Mouse (Mus musculus): ENCODE measurements around the gene Sbno2. TPM values are rescaled to one million over a fixed set of nuclear protein-coding genes. Genes with fewer than 3 reads are reported as not detected.

Gene Sbno2
- polyA plus RNA-seq, 1 experiment from 2014 or later = 13.2 TPM

- Histone ChIP-seq H3K36me3 (ENCODE audit: control insufficient read depth, insufficient read depth, low read length) (peaks cover 7% of the 10 kb centered on the region; the same call in 1 of the 2 replicates), H3K9me3 (ENCODE audit: control insufficient read depth, low read depth, low read length) (no peaks in the 10 kb centered on the region), H3K4me3 (ENCODE audit: low read depth, low read length) (no peak overlapping the region), H3K4me1 (ENCODE audit: control insufficient read depth, insufficient read depth, low read length) (peaks cover 20% of the 10 kb centered on the region), H3K4me2 (replicated peaks; ENCODE audit: low read depth, low read length) (no peak overlapping the region), H3K27ac (ENCODE audit: low read length) (no peak overlapping the region), H3K27me3 (ENCODE audit: control insufficient read depth, insufficient read depth, low read length) (no peaks in the 10 kb centered on the region), H3K9ac (replicated peaks; ENCODE audit: low read depth, low read length) (no peak overlapping the region)
- 83% methylated on average over 9 of the region's 9 CpGs for WGBS
- ATAC-seq (ENCODE audit: insufficient number of reproducible peaks, insufficient read depth, low FRiP score, low read depth) = no peak
Observed at GRCm38 (mm10) chr10:80030191-80030590, 75.2 kb downstream of the Sbno2 start.

- no peaks in the 10 kb centered on the region for H3K27me3 ChIP-seq (ENCODE audit: control insufficient read depth, insufficient read depth, low read length)
- H3K4me1 ChIP-seq (ENCODE audit: control insufficient read depth, insufficient read depth, low read length) = peaks cover 14% of the 10 kb centered on the region
- no peak overlapping the region for H3K4me3 ChIP-seq (ENCODE audit: low read depth, low read length)
- H3K4me2 ChIP-seq (replicated peaks; ENCODE audit: low read depth, low read length) = no peak overlapping the region
- 90% methylated on average over 13 of the region's 13 CpGs for WGBS
- H3K9me3 ChIP-seq (ENCODE audit: control insufficient read depth, low read depth, low read length) = no peaks in the 10 kb centered on the region
- no peak overlapping the region for H3K27ac ChIP-seq (ENCODE audit: low read length)
- no peaks in the 10 kb centered on the region for H3K36me3 ChIP-seq (ENCODE audit: control insufficient read depth, insufficient read depth, low read length)
- H3K9ac ChIP-seq (replicated peaks; ENCODE audit: low read depth, low read length) = no peak overlapping the region
- no peak for ATAC-seq (ENCODE audit: insufficient number of reproducible peaks, insufficient read depth, low FRiP score, low read depth)
Observed at GRCm38 (mm10) chr10:80028521-80028846, 76.9 kb downstream of the Sbno2 start.

GRCm38 (mm10) chr10:80027681-80028520, 77.5 kb downstream of the Sbno2 start:
- peak; percentile 15; the same call in 1 of the 2 replicates for ATAC-seq (ENCODE audit: insufficient number of reproducible peaks, insufficient read depth, low FRiP score, low read depth)
- Histone ChIP-seq H3K4me3 (ENCODE audit: low read depth, low read length) (no peak overlapping the region), H3K27me3 (ENCODE audit: control insufficient read depth, insufficient read depth, low read length) (no peaks in the 10 kb centered on the region), H3K27ac (ENCODE audit: low read length) (no peak overlapping the region), H3K9ac (replicated peaks; ENCODE audit: low read depth, low read length) (no peak overlapping the region), H3K36me3 (ENCODE audit: control insufficient read depth, insufficient read depth, low read length) (no peaks in the 10 kb centered on the region), H3K9me3 (ENCODE audit: control insufficient read depth, low read depth, low read length) (no peaks in the 10 kb centered on the region), H3K4me1 (ENCODE audit: control insufficient read depth, insufficient read depth, low read length) (peaks cover 8% of the 10 kb centered on the region), H3K4me2 (replicated peaks; ENCODE audit: low read depth, low read length) (no peak overlapping the region)
- 71% methylated on average over 20 of the region's 20 CpGs for WGBS

GRCm38 (mm10) chr10:80025889-80026288, 79.5 kb downstream of the Sbno2 start:
- Histone ChIP-seq H3K27ac (ENCODE audit: low read length) (no peak overlapping the region), H3K4me2 (replicated peaks; ENCODE audit: low read depth, low read length) (no peak overlapping the region), H3K4me3 (ENCODE audit: low read depth, low read length) (no peak overlapping the region), H3K4me1 (ENCODE audit: control insufficient read depth, insufficient read depth, low read length) (peaks cover 3% of the 10 kb centered on the region; the same call in 1 of the 2 replicates), H3K9ac (replicated peaks; ENCODE audit: low read depth, low read length) (no peak overlapping the region), H3K9me3 (ENCODE audit: control insufficient read depth, low read depth, low read length) (no peaks in the 10 kb centered on the region), H3K27me3 (ENCODE audit: control insufficient read depth, insufficient read depth, low read length) (no peaks in the 10 kb centered on the region), H3K36me3 (ENCODE audit: control insufficient read depth, insufficient read depth, low read length) (no peaks in the 10 kb centered on the region)
- ATAC-seq (ENCODE audit: insufficient number of reproducible peaks, insufficient read depth, low FRiP score, low read depth) = 0 out of 2 replicates have a peak, but pooled peaks have one; percentile 43
- WGBS = 55% methylated on average over 12 of the region's 12 CpGs

- no peak for ATAC-seq (ENCODE audit: insufficient number of reproducible peaks, insufficient read depth, low FRiP score, low read depth)
- H3K4me2 ChIP-seq (replicated peaks; ENCODE audit: low read depth, low read length) = no peak overlapping the region
- no peak overlapping the region for H3K4me3 ChIP-seq (ENCODE audit: low read depth, low read length)
- no peaks in the 10 kb centered on the region for H3K27me3 ChIP-seq (ENCODE audit: control insufficient read depth, insufficient read depth, low read length)
- no peaks in the 10 kb centered on the region for H3K36me3 ChIP-seq (ENCODE audit: control insufficient read depth, insufficient read depth, low read length)
- 67% methylated on average over 10 of the region's 10 CpGs for WGBS
- peaks cover 7% of the 10 kb centered on the region; the same call in 1 of the 2 replicates for H3K4me1 ChIP-seq (ENCODE audit: control insufficient read depth, insufficient read depth, low read length)
- H3K27ac ChIP-seq (ENCODE audit: low read length) = no peak overlapping the region
- H3K9ac ChIP-seq (replicated peaks; ENCODE audit: low read depth, low read length) = no peak overlapping the region
- H3K9me3 ChIP-seq (ENCODE audit: control insufficient read depth, low read depth, low read length) = no peaks in the 10 kb centered on the region
Observed at GRCm38 (mm10) chr10:80025463-80025862, 79.9 kb downstream of the Sbno2 start.

GRCm38 (mm10) chr10:80025044-80025347, 80.4 kb downstream of the Sbno2 start:
- no peak overlapping the region for H3K27ac ChIP-seq (ENCODE audit: low read length)
- no peak overlapping the region for H3K4me3 ChIP-seq (ENCODE audit: low read depth, low read length)
- WGBS = 51% methylated on average over 4 of the region's 4 CpGs
- no peak for ATAC-seq (ENCODE audit: insufficient number of reproducible peaks, insufficient read depth, low FRiP score, low read depth)
- H3K9ac ChIP-seq (replicated peaks; ENCODE audit: low read depth, low read length) = no peak overlapping the region
- no peaks in the 10 kb centered on the region for H3K36me3 ChIP-seq (ENCODE audit: control insufficient read depth, insufficient read depth, low read length)
- peaks cover 10% of the 10 kb centered on the region; the same call in 1 of the 2 replicates for H3K4me1 ChIP-seq (ENCODE audit: control insufficient read depth, insufficient read depth, low read length)
- H3K27me3 ChIP-seq (ENCODE audit: control insufficient read depth, insufficient read depth, low read length) = no peaks in the 10 kb centered on the region
- no peaks in the 10 kb centered on the region for H3K9me3 ChIP-seq (ENCODE audit: control insufficient read depth, low read depth, low read length)
- no peak overlapping the region for H3K4me2 ChIP-seq (replicated peaks; ENCODE audit: low read depth, low read length)

- no peak overlapping the region for H3K4me3 ChIP-seq (ENCODE audit: low read depth, low read length)
- peak overlapping the region; percentile 6; the same call in 1 of the 2 replicates for H3K27ac ChIP-seq (ENCODE audit: low read length)
- H3K27me3 ChIP-seq (ENCODE audit: control insufficient read depth, insufficient read depth, low read length) = no peaks in the 10 kb centered on the region
- ATAC-seq (ENCODE audit: insufficient number of reproducible peaks, insufficient read depth, low FRiP score, low read depth) = no peak
- peaks cover 15% of the 10 kb centered on the region; the same call in 1 of the 2 replicates for H3K4me1 ChIP-seq (ENCODE audit: control insufficient read depth, insufficient read depth, low read length)
- no peak overlapping the region for H3K4me2 ChIP-seq (replicated peaks; ENCODE audit: low read depth, low read length)
- H3K36me3 ChIP-seq (ENCODE audit: control insufficient read depth, insufficient read depth, low read length) = no peaks in the 10 kb centered on the region
- H3K9ac ChIP-seq (replicated peaks; ENCODE audit: low read depth, low read length) = no peak overlapping the region
- WGBS = 75% methylated on average over 15 of the region's 15 CpGs
- H3K9me3 ChIP-seq (ENCODE audit: control insufficient read depth, low read depth, low read length) = no peaks in the 10 kb centered on the region
Observed at GRCm38 (mm10) chr10:80024229-80025043, 80.9 kb downstream of the Sbno2 start.

GRCm38 (mm10) chr10:80023758-80024157, 81.6 kb downstream of the Sbno2 start:
- no peak overlapping the region for H3K4me2 ChIP-seq (replicated peaks; ENCODE audit: low read depth, low read length)
- H3K36me3 ChIP-seq (ENCODE audit: control insufficient read depth, insufficient read depth, low read length) = no peaks in the 10 kb centered on the region
- no peaks in the 10 kb centered on the region for H3K9me3 ChIP-seq (ENCODE audit: control insufficient read depth, low read depth, low read length)
- H3K4me1 ChIP-seq (ENCODE audit: control insufficient read depth, insufficient read depth, low read length) = peaks cover 22% of the 10 kb centered on the region
- no peak overlapping the region for H3K27ac ChIP-seq (ENCODE audit: low read length)
- no peak overlapping the region for H3K9ac ChIP-seq (replicated peaks; ENCODE audit: low read depth, low read length)
- no peaks in the 10 kb centered on the region for H3K27me3 ChIP-seq (ENCODE audit: control insufficient read depth, insufficient read depth, low read length)
- H3K4me3 ChIP-seq (ENCODE audit: low read depth, low read length) = no peak overlapping the region
- WGBS = 82% methylated on average over 5 of the region's 5 CpGs
- ATAC-seq (ENCODE audit: insufficient number of reproducible peaks, insufficient read depth, low FRiP score, low read depth) = no peak
